Mouse (Mus musculus): ENCODE data around the gene Gtf2h1. TPM values are rescaled to one million over a fixed set of nuclear protein-coding genes. Genes with fewer than 3 reads are reported as not detected.

The Gtf2h1 gene
- polyA plus RNA-seq, 1 experiment from 2014 or later: 58.0 TPM

DNA sequence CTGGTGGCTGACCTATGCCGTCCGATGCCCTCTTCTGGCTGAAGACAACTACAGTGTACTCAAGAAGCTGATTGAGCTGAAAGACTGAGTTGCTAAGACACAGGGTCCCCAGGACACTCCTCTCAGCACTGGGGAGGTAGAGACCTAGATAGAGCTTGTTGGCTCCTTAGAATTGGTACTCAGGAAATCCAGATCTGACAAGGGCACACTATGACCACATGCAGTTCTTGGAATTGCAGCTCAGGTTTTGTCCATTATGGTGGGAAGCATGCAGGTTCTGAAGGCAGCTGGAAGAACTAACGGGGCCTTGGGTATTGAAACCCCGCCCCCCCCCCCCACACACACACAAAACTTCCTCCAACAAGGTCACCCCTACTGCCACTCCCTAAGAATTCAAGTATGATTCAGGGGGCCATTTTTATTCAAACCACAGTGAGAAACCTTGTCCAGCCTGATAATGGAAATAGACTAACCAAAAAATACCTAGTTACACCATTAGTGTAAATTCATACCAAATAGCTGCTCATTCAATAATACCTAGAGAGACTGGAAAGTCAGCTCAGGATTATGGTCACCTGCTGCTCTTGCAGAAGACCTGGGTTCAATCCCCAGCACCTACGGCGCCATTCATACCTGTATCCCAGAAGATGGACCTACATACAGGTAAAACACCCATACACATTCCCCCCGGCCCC, 60.1 kb downstream of the Gtf2h1 start:
- H3K4me2 ChIP-seq: no peak overlapping the region
- no peak for ATAC-seq (ENCODE audit: low FRiP score)
- H3K27me3 ChIP-seq (ENCODE audit: control insufficient read depth, insufficient read depth, low read length): no peaks in the 10 kb centered on the region
- H3K9me3 ChIP-seq (ENCODE audit: control insufficient read depth, low read length): no peaks in the 10 kb centered on the region
- H3K4me3 ChIP-seq (ENCODE audit: low read depth, low read length): no peak overlapping the region
- H3K36me3 ChIP-seq (ENCODE audit: control insufficient read depth, insufficient read depth, low read length): peaks cover 21% of the 10 kb centered on the region
- no peaks in the 10 kb centered on the region for H3K4me1 ChIP-seq (ENCODE audit: control insufficient read depth, insufficient read depth, low read length)
- no peak overlapping the region for H3K27ac ChIP-seq (ENCODE audit: low read depth, low read length)
- no peak overlapping the region for H3K9ac ChIP-seq (ENCODE audit: low read length)
- no peak for DNase-seq (ENCODE audit: low spot score, missing footprints)
- WGBS: 69% methylated on average over 7 of the region's 7 CpGs

DNA sequence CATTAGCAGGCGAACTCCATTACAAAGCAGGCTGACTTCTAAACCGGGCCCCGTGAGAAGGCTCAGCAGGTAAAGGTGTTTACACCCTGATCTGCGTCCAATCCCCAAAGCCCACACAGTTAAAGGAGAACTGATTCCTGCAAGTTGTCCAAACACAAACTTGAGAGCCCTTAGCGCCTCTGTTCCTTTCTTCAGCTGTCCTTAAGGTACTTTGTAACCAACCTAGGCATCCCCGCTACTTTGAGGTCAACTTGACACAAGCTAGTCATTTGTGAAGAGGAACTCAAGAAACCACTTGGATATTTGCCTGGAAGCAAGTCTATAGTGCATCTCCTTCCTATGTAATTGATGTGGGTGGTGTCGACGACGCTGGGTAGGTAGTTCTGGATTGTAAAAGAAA, 61.5 kb downstream of the Gtf2h1 start:
- ATAC-seq (ENCODE audit: low FRiP score) (no peak), DNase-seq (ENCODE audit: low spot score, missing footprints) (no peak)
- 78% methylated on average over 9 of the region's 9 CpGs for WGBS
- Histone ChIP-seq H3K27ac (ENCODE audit: low read depth, low read length) (no peak overlapping the region), H3K27me3 (ENCODE audit: control insufficient read depth, insufficient read depth, low read length) (no peaks in the 10 kb centered on the region), H3K36me3 (ENCODE audit: control insufficient read depth, insufficient read depth, low read length) (peaks cover 16% of the 10 kb centered on the region), H3K9me3 (ENCODE audit: control insufficient read depth, low read length) (no peaks in the 10 kb centered on the region), H3K4me1 (ENCODE audit: control insufficient read depth, insufficient read depth, low read length) (no peaks in the 10 kb centered on the region), H3K4me3 (ENCODE audit: low read depth, low read length) (no peak overlapping the region), H3K4me2 (no peak overlapping the region), H3K9ac (ENCODE audit: low read length) (no peak overlapping the region)

DNA sequence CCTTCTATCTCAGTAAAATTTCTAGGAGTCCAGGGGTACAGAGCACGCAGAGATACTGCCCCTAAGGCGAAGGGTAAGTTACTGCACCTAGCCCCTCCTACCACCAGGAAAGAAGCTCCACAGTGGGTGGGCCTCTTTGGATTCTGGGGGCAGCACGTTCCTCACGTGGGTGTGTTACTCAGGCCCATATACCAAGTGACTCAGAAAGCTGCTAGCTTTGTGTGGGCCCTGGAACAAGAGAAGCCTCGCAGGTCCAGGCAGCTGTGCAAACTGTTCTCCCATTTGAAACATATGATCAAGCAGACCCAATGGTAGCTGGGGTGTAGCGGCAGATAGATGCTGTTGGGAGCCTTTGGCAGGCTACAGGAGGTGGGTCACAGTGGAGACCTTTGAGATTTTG, 63.1 kb downstream of the Gtf2h1 start:
- no peak overlapping the region for H3K4me3 ChIP-seq (ENCODE audit: low read depth, low read length)
- H3K36me3 ChIP-seq (ENCODE audit: control insufficient read depth, insufficient read depth, low read length): peaks cover 10% of the 10 kb centered on the region
- ATAC-seq (ENCODE audit: low FRiP score) (no peak), DNase-seq (ENCODE audit: low spot score, missing footprints) (no peak)
- WGBS: 69% methylated on average over 6 of the region's 6 CpGs
- no peak overlapping the region for H3K9ac ChIP-seq (ENCODE audit: low read length)
- no peaks in the 10 kb centered on the region for H3K9me3 ChIP-seq (ENCODE audit: control insufficient read depth, low read length)
- H3K4me2 ChIP-seq: no peak overlapping the region
- no peak overlapping the region for H3K27ac ChIP-seq (ENCODE audit: low read depth, low read length)
- no peaks in the 10 kb centered on the region for H3K27me3 ChIP-seq (ENCODE audit: control insufficient read depth, insufficient read depth, low read length)
- H3K4me1 ChIP-seq (ENCODE audit: control insufficient read depth, insufficient read depth, low read length): no peaks in the 10 kb centered on the region

DNA sequence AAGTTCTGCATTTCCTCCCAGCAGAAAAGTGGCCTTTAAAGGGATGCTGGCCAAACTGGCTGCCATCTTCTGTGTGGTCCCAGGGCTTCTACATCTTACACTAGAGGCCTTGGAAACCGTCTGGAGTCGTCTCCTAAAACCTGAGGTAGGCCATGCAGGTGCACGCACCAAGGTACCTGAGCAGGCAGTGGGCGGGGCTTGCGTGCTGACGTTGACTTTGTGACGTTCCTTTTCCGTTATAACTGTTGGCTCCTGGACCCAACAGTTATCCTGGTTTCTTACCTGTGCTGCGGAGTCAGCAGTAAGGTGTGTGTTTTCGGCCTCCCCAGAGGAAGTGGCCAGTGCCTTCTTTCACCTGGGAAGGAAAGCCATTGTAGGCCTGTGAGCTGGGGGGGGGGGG, 65.1 kb downstream of the Gtf2h1 start, which contains the start of gene Ldhc:
Gene Ldhc (plus strand): TSS at position 208 of the 400 bp plus-strand sequence.
- no peak within 1 kb of the TSS for H3K4me2 ChIP-seq
- H3K9ac ChIP-seq (ENCODE audit: low read length): no peak within 1 kb of the TSS
- H3K27me3 ChIP-seq (ENCODE audit: control insufficient read depth, insufficient read depth, low read length): no peaks in the 10 kb centered on the region
- H3K4me3 ChIP-seq (ENCODE audit: low read depth, low read length): no peak within 1 kb of the TSS
- no peaks in the 10 kb centered on the region for H3K9me3 ChIP-seq (ENCODE audit: control insufficient read depth, low read length)
- H3K4me1 ChIP-seq (ENCODE audit: control insufficient read depth, insufficient read depth, low read length): no peaks in the 10 kb centered on the region
- WGBS: 36% methylated on average over 10 of the region's 10 CpGs
- no peak within 1 kb of the TSS for H3K27ac ChIP-seq (ENCODE audit: low read depth, low read length)
- DNase-seq (ENCODE audit: low spot score, missing footprints) (no peak), ATAC-seq (ENCODE audit: low FRiP score) (no peak)
- peaks cover 3% of the 10 kb centered on the region; the same call in 1 of the 2 replicates for H3K36me3 ChIP-seq (ENCODE audit: control insufficient read depth, insufficient read depth, low read length)

DNA sequence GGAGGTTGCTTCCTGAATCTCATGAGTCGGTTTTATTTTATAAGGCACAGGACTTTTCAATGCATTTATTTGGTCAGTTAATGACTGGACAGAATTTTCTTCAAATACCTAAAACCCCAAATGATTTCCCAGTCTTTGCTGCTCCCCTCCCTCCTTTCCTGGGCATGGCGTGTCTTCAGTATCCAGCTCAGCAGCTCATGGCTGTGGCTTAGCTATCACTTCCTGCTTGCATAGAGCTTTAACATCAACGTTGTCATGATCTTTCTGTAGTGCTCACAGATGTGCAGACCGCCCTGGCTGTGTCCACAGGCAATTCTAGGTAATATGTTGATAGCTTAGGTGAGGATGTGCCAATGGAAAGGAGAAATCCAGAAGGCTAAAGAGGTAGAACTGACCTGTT, 76.1 kb downstream of the Gtf2h1 start:
- WGBS: 78% methylated on average over 4 of the region's 4 CpGs
- H3K4me3 ChIP-seq (ENCODE audit: low read depth, low read length): no peak overlapping the region
- no peaks in the 10 kb centered on the region for H3K27me3 ChIP-seq (ENCODE audit: control insufficient read depth, insufficient read depth, low read length)
- DNase-seq (ENCODE audit: low spot score, missing footprints): no peak
- H3K27ac ChIP-seq (ENCODE audit: low read depth, low read length): no peak overlapping the region
- no peaks in the 10 kb centered on the region for H3K4me1 ChIP-seq (ENCODE audit: control insufficient read depth, insufficient read depth, low read length)
- H3K36me3 ChIP-seq (ENCODE audit: control insufficient read depth, insufficient read depth, low read length): no peaks in the 10 kb centered on the region
- no peak overlapping the region for H3K4me2 ChIP-seq
- ATAC-seq (ENCODE audit: low FRiP score): no peak
- H3K9me3 ChIP-seq (ENCODE audit: control insufficient read depth, low read length): no peaks in the 10 kb centered on the region
- no peak overlapping the region for H3K9ac ChIP-seq (ENCODE audit: low read length)

Other genes with a start within 250 kb of the Gtf2h1 start
- gene Sergef, start 156.3 kb upstream of the Gtf2h1 start, polyA plus RNA-seq (2014; fragmentation: Nextera tagmentation; extraction: Ambion mirVana): 14.3 and 15.7 TPM in 2 replicates
- gene Tph1, start 123.6 kb upstream of the Gtf2h1 start, polyA plus RNA-seq (2014; fragmentation: Nextera tagmentation; extraction: Ambion mirVana): 0.21 and 0.59 TPM in 2 replicates
- 42.4 and 44.1 TPM in 2 replicates for gene Saal1, start 85.4 kb upstream of the Gtf2h1 start, polyA plus RNA-seq (2014; fragmentation: Nextera tagmentation; extraction: Ambion mirVana)
- gene Saa3, start 80.4 kb upstream of the Gtf2h1 start, polyA plus RNA-seq (2014; fragmentation: Nextera tagmentation; extraction: Ambion mirVana): 0.07 TPM in 1 of 2 replicates, not detected in the other
- not detected in 2 replicates for gene Saa4, start 63.5 kb upstream of the Gtf2h1 start, polyA plus RNA-seq (2014; fragmentation: Nextera tagmentation; extraction: Ambion mirVana)
- gene Saa1, start 53.1 kb upstream of the Gtf2h1 start, polyA plus RNA-seq (2014; fragmentation: Nextera tagmentation; extraction: Ambion mirVana): not detected in 2 replicates
- gene Saa2, start 44.3 kb upstream of the Gtf2h1 start, polyA plus RNA-seq (2014; fragmentation: Nextera tagmentation; extraction: Ambion mirVana): not detected in 2 replicates
- gene Hps5, start within 50 bp of the Gtf2h1 start, polyA plus RNA-seq (2014; fragmentation: Nextera tagmentation; extraction: Ambion mirVana): 16.3 and 17.9 TPM in 2 replicates
- gene Ldha, start 45.4 kb downstream of the Gtf2h1 start, polyA plus RNA-seq (2014; fragmentation: Nextera tagmentation; extraction: Ambion mirVana): 1,513 and 1,542 TPM in 2 replicates
- not detected in 2 replicates for gene Ldhc, start 65.1 kb downstream of the Gtf2h1 start, polyA plus RNA-seq (2014; fragmentation: Nextera tagmentation; extraction: Ambion mirVana)
- gene Tsg101, start 123.9 kb downstream of the Gtf2h1 start, polyA plus RNA-seq (2014; fragmentation: Nextera tagmentation; extraction: Ambion mirVana): 342 and 362 TPM in 2 replicates
- 14.3 and 14.8 TPM in 2 replicates for gene Uevld, start 162.4 kb downstream of the Gtf2h1 start, polyA plus RNA-seq (2014; fragmentation: Nextera tagmentation; extraction: Ambion mirVana)
- gene Gm9999, start 187.5 kb downstream of the Gtf2h1 start, polyA plus RNA-seq (2014; fragmentation: Nextera tagmentation; extraction: Ambion mirVana): not detected in 2 replicates
- 12.5 and 13.3 TPM in 2 replicates for gene Spty2d1, start 212.3 kb downstream of the Gtf2h1 start, polyA plus RNA-seq (2014; fragmentation: Nextera tagmentation; extraction: Ambion mirVana)

All from midbrain, embryonic 11.5 days (tissue).